Comparison of ENCODE assay signal across 19 mouse cellular contexts in the genomic region with DNA sequence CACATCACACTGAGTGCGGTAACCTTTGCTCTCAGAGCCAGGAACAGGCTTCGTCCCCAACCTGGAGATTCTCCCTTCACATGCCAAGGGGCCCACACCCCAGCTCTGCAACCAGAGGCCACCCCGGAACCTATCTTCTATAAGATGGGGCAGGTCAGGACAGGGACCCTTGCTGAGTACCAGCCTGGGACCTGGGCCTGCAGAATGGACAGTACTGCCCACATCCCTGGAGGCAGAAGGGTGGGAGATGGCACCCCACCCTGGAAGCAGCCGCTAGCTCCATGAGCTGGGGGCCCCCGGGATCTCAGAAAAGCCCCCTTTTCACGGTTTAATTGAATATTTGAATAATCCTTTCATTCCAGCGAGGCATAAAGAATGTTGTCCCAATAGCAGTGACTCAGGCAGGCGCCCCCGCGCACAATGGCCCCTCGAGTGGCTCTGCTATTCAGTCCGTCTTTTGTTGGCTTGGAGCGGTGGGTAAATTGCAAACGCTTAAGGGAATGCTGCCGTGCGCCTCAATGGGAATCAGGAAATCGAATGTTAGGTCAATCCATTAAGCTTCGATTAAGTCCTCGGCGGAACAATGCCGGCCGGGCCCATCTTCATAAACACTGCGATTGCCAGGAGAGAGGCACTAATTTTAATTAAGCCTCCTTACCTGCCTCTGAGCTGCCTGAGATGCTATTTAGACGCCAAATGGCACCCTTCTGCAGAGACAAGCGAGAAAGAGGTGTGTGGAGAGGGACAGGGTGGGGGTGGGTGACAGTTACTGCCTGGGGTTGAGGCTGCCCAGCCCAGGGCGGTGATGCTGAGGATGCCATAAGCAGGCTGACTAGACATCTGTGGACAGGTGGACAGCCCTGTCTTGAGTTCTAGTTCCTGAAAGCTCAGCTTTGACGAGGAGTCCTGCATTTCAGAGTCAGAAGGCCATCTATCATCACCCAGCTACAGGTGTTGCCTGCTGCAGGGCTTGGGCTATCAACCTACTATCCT. TPM values are rescaled to one million over a fixed set of nuclear protein-coding genes. Genes with fewer than 3 reads are reported as not detected.
DNase-seq lines count a peak whose midpoint lies in the region; ATAC-seq and TF ChIP-seq lines count a peak whose summit lies in the region.
"Had no signal": no experiment of that assay in that cellular context is flagged by ENCODE, and none has a peak within 500 bp of the region (broad histone marks: within the 10 kb centered on the region; RNA-seq: fewer than 3 reads in every experiment).

No protein-coding gene starts in this region.

- no peak overlapping the region for H3K4me3 ChIP-seq in forebrain, embryonic 14.5 days (ENCODE audit: low read depth, low read length)
- H3K4me3 ChIP-seq in hindbrain, postnatal 0 days (ENCODE audit: low read length), result no peak overlapping the region
- H3K4me3 ChIP-seq in neural tube, embryonic 12.5 days, result no peak overlapping the region
- H3K4me3 ChIP-seq in heart, embryonic 10.5 days, result no peak overlapping the region
- H3K4me3 ChIP-seq: intestine, embryonic 15.5 days; lung, embryonic 15.5 days; megakaryocyte, embryonic 14.5 days had no signal

- 0 out of 2 replicates have a peak overlapping the region, but pooled peaks have one; percentile 1 for H3K4me2 ChIP-seq in forebrain, embryonic 14.5 days (ENCODE audit: low read length)
- H3K4me2 ChIP-seq in hindbrain, postnatal 0 days (ENCODE audit: low read depth, low read length), result peak overlapping the region; percentile 38
- H3K4me2 ChIP-seq in neural tube, embryonic 12.5 days (replicated peaks), result peak overlapping the region; percentile 33
- H3K4me2 ChIP-seq: intestine, embryonic 15.5 days; lung, embryonic 15.5 days had no signal

- H3K4me1 ChIP-seq in forebrain, embryonic 14.5 days (ENCODE audit: control insufficient read depth, insufficient read depth, low read length), result peaks cover 6% of the 10 kb centered on the region
- no peaks in the 10 kb centered on the region for H3K4me1 ChIP-seq in hindbrain, postnatal 0 days (ENCODE audit: insufficient read depth, low read length)
- H3K4me1 ChIP-seq in neural tube, embryonic 12.5 days, result peaks cover 17% of the 10 kb centered on the region
- no peaks in the 10 kb centered on the region for H3K4me1 ChIP-seq in heart, embryonic 10.5 days
- H3K4me1 ChIP-seq: intestine, embryonic 15.5 days; lung, embryonic 15.5 days; megakaryocyte, embryonic 14.5 days had no signal

- H3K36me3 ChIP-seq in forebrain, embryonic 14.5 days (ENCODE audit: control insufficient read depth, insufficient read depth, low read length), result no peaks in the 10 kb centered on the region
- no peaks in the 10 kb centered on the region for H3K36me3 ChIP-seq in hindbrain, postnatal 0 days (ENCODE audit: insufficient read depth, low read length)
- H3K36me3 ChIP-seq in neural tube, embryonic 12.5 days, result no peaks in the 10 kb centered on the region
- H3K36me3 ChIP-seq in heart, embryonic 10.5 days, result no peaks in the 10 kb centered on the region
- H3K36me3 ChIP-seq: intestine, embryonic 15.5 days; lung, embryonic 15.5 days had no signal

- 6% methylated on average over 27 of the region's 27 CpGs for WGBS in forebrain, embryonic 14.5 days
- 19% methylated on average over 27 of the region's 27 CpGs for WGBS in hindbrain, postnatal 0 days
- WGBS in neural tube, embryonic 12.5 days, result 18% methylated on average over 27 of the region's 27 CpGs
- 54% methylated on average over 27 of the region's 27 CpGs for WGBS in heart, embryonic 10.5 days

- peak overlapping the region; percentile 29; the same call in 1 of the 2 replicates for H3K9ac ChIP-seq in forebrain, embryonic 14.5 days (ENCODE audit: low read length)
- H3K9ac ChIP-seq in hindbrain, postnatal 0 days (replicated peaks; ENCODE audit: low read length), result no peak overlapping the region
- H3K9ac ChIP-seq in neural tube, embryonic 12.5 days, result 0 out of 2 replicates have a peak overlapping the region, but pooled peaks have one; percentile 27
- H3K9ac ChIP-seq: intestine, embryonic 15.5 days; lung, embryonic 15.5 days had no signal

- DNase-seq in ZHBTc4 (ENCODE audit: low read depth, low spot score), result peak; percentile 35
- peak; percentile 61 for DNase-seq in forebrain, embryonic 14.5 days (ENCODE audit: low spot score)
- DNase-seq in hindbrain, postnatal 0 days (ENCODE audit: low spot score), result peak; percentile 24
- DNase-seq in ovary, postnatal 14 days (ENCODE audit: low spot score), result no peak
- no peak for DNase-seq in heart, embryonic 10.5 days (ENCODE audit: low spot score)
- no peak for DNase-seq in right cerebral cortex, postnatal 4 days
- no peak for DNase-seq in left cerebral cortex, postnatal 10 days (ENCODE audit: extremely low spot score in 1 of 2, low spot score in 2 of 2)
- DNase-seq: B cell, adult 2 months; cerebellum, adult 9-11 months; kidney, postnatal 36 days; liver had no signal

- no peaks in the 10 kb centered on the region for H3K9me3 ChIP-seq in forebrain, embryonic 14.5 days (replicated peaks; ENCODE audit: control insufficient read depth, low read length)
- no peaks in the 10 kb centered on the region for H3K9me3 ChIP-seq in hindbrain, postnatal 0 days (ENCODE audit: low read length)
- no peaks in the 10 kb centered on the region for H3K9me3 ChIP-seq in neural tube, embryonic 12.5 days
- no peaks in the 10 kb centered on the region for H3K9me3 ChIP-seq in heart, embryonic 10.5 days
- H3K9me3 ChIP-seq: intestine, embryonic 15.5 days; lung, embryonic 15.5 days; megakaryocyte, embryonic 14.5 days had no signal

- peak; percentile 49; the same call in 1 of the 2 replicates for ATAC-seq in forebrain, embryonic 14.5 days
- no peak for ATAC-seq in hindbrain, postnatal 0 days
- ATAC-seq in neural tube, embryonic 12.5 days (ENCODE audit: low FRiP score, low read depth), result peak; percentile 72
- ATAC-seq: intestine, embryonic 15.5 days had no signal

- TF ChIP-seq CTCF in hindbrain, postnatal 0 days (IDR thresholded peaks at IDR 0.05; ENCODE audit: low read depth), result no peak

- intact Hi-C loops in left cerebral cortex, postnatal 10 days (cut with DNase I), result no loop called here

- peaks cover 81% of the 10 kb centered on the region for H3K27me3 ChIP-seq in forebrain, embryonic 14.5 days (replicated peaks; ENCODE audit: control insufficient read depth, insufficient read depth, low read length)
- H3K27me3 ChIP-seq in hindbrain, postnatal 0 days (ENCODE audit: insufficient read depth, low read length), result no peaks in the 10 kb centered on the region
- peaks cover 22% of the 10 kb centered on the region for H3K27me3 ChIP-seq in neural tube, embryonic 12.5 days (replicated peaks)
- peaks cover 99% of the 10 kb centered on the region for H3K27me3 ChIP-seq in heart, embryonic 10.5 days (ENCODE audit: insufficient read depth, poor library complexity, severe bottlenecking)
- H3K27me3 ChIP-seq: intestine, embryonic 15.5 days had no signal

- H3K27ac ChIP-seq in forebrain, embryonic 14.5 days (ENCODE audit: low read depth, low read length), result no peak overlapping the region
- no peak overlapping the region for H3K27ac ChIP-seq in hindbrain, postnatal 0 days
- no peak overlapping the region for H3K27ac ChIP-seq in neural tube, embryonic 12.5 days
- H3K27ac ChIP-seq in heart, embryonic 10.5 days, result no peak overlapping the region
- H3K27ac ChIP-seq: intestine, embryonic 15.5 days; lung, embryonic 15.5 days had no signal

RNA-seq across cellular contexts. Expression of gene Nr5a1, which starts 16.9 kb away (rescaled TPM):
- polyA plus RNA-seq in forebrain, embryonic 14.5 days (2014; fragmentation: Nextera tagmentation; extraction: Ambion mirVana), result 1.3 and 1.4 TPM in 2 replicates
- 0.05 TPM in 1 of 2 replicates, not detected in the other for total RNA-seq in hindbrain, postnatal 0 days (2014; rRNA removed)
- polyA plus RNA-seq in hindbrain, postnatal 0 days (2015; fragmentation: Nextera tagmentation; extraction: Ambion mirVana), result 0.05 TPM in 1 of 2 replicates, not detected in the other
- polyA plus RNA-seq in neural tube, embryonic 12.5 days (2016; fragmentation: Nextera tagmentation; extraction: Ambion mirVana), result 0.06 and 0.11 TPM in 2 replicates
- not detected in 2 replicates for polyA plus RNA-seq in heart, embryonic 10.5 days (2016; fragmentation: Nextera tagmentation; extraction: Ambion mirVana)
- not detected for total RNA-seq in left cerebral cortex, postnatal 10 days (2021)
- total RNA-seq: granulocyte monocyte progenitor cell, adult 5-6 weeks; left cerebral cortex, adult 18-20 months; MEL had no signal
- polyA plus RNA-seq: heart, postnatal 0 days had no signal

RNA-seq across cellular contexts. Expression of gene Psmb7, which starts 53.5 kb away (rescaled TPM):
- 328 and 382 TPM in 2 replicates for polyA plus RNA-seq in forebrain, embryonic 14.5 days (2014; fragmentation: Nextera tagmentation; extraction: Ambion mirVana)
- total RNA-seq in hindbrain, postnatal 0 days (2014; rRNA removed), result 172 and 178 TPM in 2 replicates
- polyA plus RNA-seq in hindbrain, postnatal 0 days (2015; fragmentation: Nextera tagmentation; extraction: Ambion mirVana), result 300 and 304 TPM in 2 replicates
- polyA plus RNA-seq in neural tube, embryonic 12.5 days (2016; fragmentation: Nextera tagmentation; extraction: Ambion mirVana), result 290 and 299 TPM in 2 replicates
- polyA plus RNA-seq in heart, embryonic 10.5 days (2016; fragmentation: Nextera tagmentation; extraction: Ambion mirVana), result 262 and 309 TPM in 2 replicates
- 100 to 1,000 TPM; 256 TPM for total RNA-seq in left cerebral cortex, postnatal 10 days (2021)

Comparison
In these comparisons a context has a peak if more than half of its experiments do, and no peak if none do; other contexts are left out.
1. DNase-seq: peak in ZHBTc4 (single experiment), forebrain, embryonic 14.5 days (single experiment) and hindbrain, postnatal 0 days (single experiment); none in ovary, postnatal 14 days (single experiment), heart, embryonic 10.5 days (single experiment), right cerebral cortex, postnatal 4 days (single experiment) and left cerebral cortex, postnatal 10 days (0 of 2).
2. Peak in every context shown above with its lines, with median percentiles within 50 percentile points of each other: H3K4me2 ChIP-seq.